ENCODE assay signal across 11 mouse cellular contexts in genomic region chr12:27502716-27503486, GRCm38 (mm10).
DNase-seq lines count a peak whose midpoint lies in the region; ATAC-seq and TF ChIP-seq lines count a peak whose summit lies in the region.
"Had no signal": no experiment of that assay in that cellular context is flagged by ENCODE, and none has a peak within 500 bp of the region (broad histone marks: within the 10 kb centered on the region; RNA-seq: fewer than 3 reads in every experiment).

No protein-coding gene starts in this region.

- H3K4me3 ChIP-seq in kidney, postnatal 0 days (replicated peaks; ENCODE audit: low read depth, low read length) = no peak overlapping the region
- H3K4me3 ChIP-seq in hindbrain, embryonic 12.5 days = no peak overlapping the region
- H3K4me3 ChIP-seq in liver, embryonic 12.5 days = no peak overlapping the region
- H3K4me3 ChIP-seq: megakaryocyte, embryonic 14.5 days had no signal

- no peaks in the 10 kb centered on the region for H3K4me1 ChIP-seq in kidney, postnatal 0 days (replicated peaks; ENCODE audit: insufficient read depth, low read length)
- H3K4me1 ChIP-seq in hindbrain, embryonic 12.5 days = peaks cover 16% of the 10 kb centered on the region
- H3K4me1 ChIP-seq in liver, embryonic 12.5 days = no peaks in the 10 kb centered on the region
- H3K4me1 ChIP-seq: megakaryocyte, embryonic 14.5 days had no signal

- no peaks in the 10 kb centered on the region for H3K27me3 ChIP-seq in kidney, postnatal 0 days (ENCODE audit: insufficient read depth, low read length)
- H3K27me3 ChIP-seq in hindbrain, embryonic 12.5 days = no peaks in the 10 kb centered on the region
- H3K27me3 ChIP-seq in liver, embryonic 12.5 days (replicated peaks) = no peaks in the 10 kb centered on the region
- H3K27me3 ChIP-seq: megakaryocyte, embryonic 14.5 days had no signal

- no peak overlapping the region for H3K9ac ChIP-seq in kidney, postnatal 0 days (ENCODE audit: low read depth, low read length)
- no peak overlapping the region for H3K9ac ChIP-seq in hindbrain, embryonic 12.5 days
- H3K9ac ChIP-seq in liver, embryonic 12.5 days = no peak overlapping the region

- peak; percentile 46 for TF ChIP-seq CTCF in kidney, postnatal 0 days (IDR thresholded peaks at IDR 0.05; ENCODE audit: low read depth)

- no peaks in the 10 kb centered on the region for H3K36me3 ChIP-seq in kidney, postnatal 0 days (ENCODE audit: insufficient read depth, low read length)
- H3K36me3 ChIP-seq in hindbrain, embryonic 12.5 days = no peaks in the 10 kb centered on the region
- no peaks in the 10 kb centered on the region for H3K36me3 ChIP-seq in liver, embryonic 12.5 days

- WGBS in kidney, postnatal 0 days = 31% methylated on average over 6 of the region's 6 CpGs
- 18% methylated on average over 6 of the region's 6 CpGs for WGBS in hindbrain, embryonic 12.5 days
- 24% methylated on average over 6 of the region's 6 CpGs for WGBS in liver, embryonic 12.5 days (ENCODE audit: insufficient replicate concordance)

- no peak for ATAC-seq in kidney, postnatal 0 days (replicated peaks; ENCODE audit: low FRiP score, low read depth)
- 0 out of 2 replicates have a peak, but pooled peaks have one; percentile 29 for ATAC-seq in hindbrain, embryonic 12.5 days (ENCODE audit: low FRiP score)
- ATAC-seq in liver, embryonic 12.5 days = no peak

- no peak overlapping the region for H3K27ac ChIP-seq in kidney, postnatal 0 days
- H3K27ac ChIP-seq in hindbrain, embryonic 12.5 days = 0 out of 2 replicates have a peak overlapping the region, but pooled peaks have one; percentile 12
- no peak overlapping the region for H3K27ac ChIP-seq in liver, embryonic 12.5 days

- H3K9me3 ChIP-seq in kidney, postnatal 0 days (replicated peaks; ENCODE audit: low read length) = no peaks in the 10 kb centered on the region
- H3K9me3 ChIP-seq in hindbrain, embryonic 12.5 days (replicated peaks) = no peaks in the 10 kb centered on the region
- no peaks in the 10 kb centered on the region for H3K9me3 ChIP-seq in liver, embryonic 12.5 days (replicated peaks)
- H3K9me3 ChIP-seq: megakaryocyte, embryonic 14.5 days had no signal

- no peak overlapping the region for H3K4me2 ChIP-seq in kidney, postnatal 0 days (ENCODE audit: low read length)
- no peak overlapping the region for H3K4me2 ChIP-seq in hindbrain, embryonic 12.5 days (replicated peaks)
- no peak overlapping the region for H3K4me2 ChIP-seq in liver, embryonic 12.5 days

- peak; percentile 40 for DNase-seq in kidney, postnatal 0 days (ENCODE audit: low spot score)
- DNase-seq in kidney, adult 8-10 months = no peak
- DNase-seq in embryo, embryonic 10 days (ENCODE audit: low spot score) = peak; percentile 39
- peak; percentile 6 for DNase-seq in retina, postnatal 1 day
- no peak for DNase-seq in spleen, postnatal 4 days (ENCODE audit: low spot score in 2 of 2)
- no peak for DNase-seq in left cerebral cortex, adult 18-20 months (ENCODE audit: low spot score in 2 of 2)
- DNase-seq: cerebellum, postnatal 10 days; heart, adult 11 months had no signal

Comparison
In these comparisons a context has a peak if more than half of its experiments do, and no peak if none do; other contexts are left out.
1. DNase-seq: peak in kidney, postnatal 0 days (single experiment), embryo, embryonic 10 days (single experiment) and retina, postnatal 1 day (single experiment); none in kidney, adult 8-10 months (0 of 2), spleen, postnatal 4 days (0 of 2) and left cerebral cortex, adult 18-20 months (0 of 2).